Mouse (Mus musculus): Measurements from ENCODE around the gene Megf11. TPM values are rescaled to one million over a fixed set of nuclear protein-coding genes. Genes with fewer than 3 reads are reported as not detected.
A peak's percentile ranks its signal among the peaks of the same experiment; 100 is the strongest.

Gene Megf11
- polyA plus RNA-seq, 1 experiment from 2014 or later: 5.2 TPM

- Histone ChIP-seq H3K9me3 (replicated peaks) (no peaks in the 10 kb centered on the region), H3K9ac (no peak overlapping the region), H3K27me3 (peaks cover 20% of the 10 kb centered on the region), H3K36me3 (ENCODE audit: poor library complexity, severe bottlenecking) (no peaks in the 10 kb centered on the region), H3K4me1 (peaks cover 38% of the 10 kb centered on the region), H3K4me3 (no peak overlapping the region), H3K27ac (peak overlapping the region; percentile 35; the same call in 1 of the 2 replicates), H3K4me2 (no peak overlapping the region)
- 20% methylated on average over 5 of the region's 5 CpGs for WGBS
- peak; percentile 81 for ATAC-seq
Observed at GRCm38 (mm10) chr9:64621499-64622296, 236.3 kb downstream of the Megf11 start.

- Histone ChIP-seq H3K36me3 (ENCODE audit: poor library complexity, severe bottlenecking) (no peaks in the 10 kb centered on the region), H3K27me3 (peaks cover 12% of the 10 kb centered on the region), H3K9me3 (replicated peaks) (no peaks in the 10 kb centered on the region), H3K4me2 (no peak overlapping the region), H3K9ac (no peak overlapping the region), H3K27ac (no peak overlapping the region), H3K4me1 (peaks cover 38% of the 10 kb centered on the region), H3K4me3 (no peak overlapping the region)
- no peak for ATAC-seq
- 87% methylated on average over 4 of the region's 4 CpGs for WGBS
Observed at GRCm38 (mm10) chr9:64623361-64623760, 237.9 kb downstream of the Megf11 start.

GRCm38 (mm10) chr9:64624536-64624935, 239.1 kb downstream of the Megf11 start:
- peaks cover 9% of the 10 kb centered on the region for H3K27me3 ChIP-seq

GRCm38 (mm10) chr9:64629802-64630201, 244.4 kb downstream of the Megf11 start:
- Histone ChIP-seq H3K4me2 (no peak overlapping the region), H3K4me1 (peaks cover 11% of the 10 kb centered on the region), H3K9me3 (replicated peaks) (no peaks in the 10 kb centered on the region), H3K9ac (no peak overlapping the region), H3K27me3 (peaks cover 8% of the 10 kb centered on the region; the same call in 1 of the 2 replicates), H3K4me3 (no peak overlapping the region), H3K36me3 (ENCODE audit: poor library complexity, severe bottlenecking) (no peaks in the 10 kb centered on the region), H3K27ac (no peak overlapping the region)
- ATAC-seq: no peak
- 54% methylated on average over 1 of the region's 1 CpGs for WGBS

More at GRCm38 (mm10) chr9:64624536-64624935, 239.1 kb downstream of the Megf11 start:
- WGBS: 65% methylated on average over 8 of the region's 8 CpGs
- Histone ChIP-seq H3K4me3 (no peak overlapping the region), H3K4me2 (no peak overlapping the region), H3K36me3 (ENCODE audit: poor library complexity, severe bottlenecking) (no peaks in the 10 kb centered on the region), H3K4me1 (peaks cover 35% of the 10 kb centered on the region), H3K9me3 (replicated peaks) (no peaks in the 10 kb centered on the region), H3K27ac (no peak overlapping the region), H3K9ac (no peak overlapping the region)
- ATAC-seq: no peak

- Histone ChIP-seq H3K9me3 (replicated peaks) (no peaks in the 10 kb centered on the region), H3K4me3 (no peak overlapping the region), H3K27ac (no peak overlapping the region), H3K27me3 (peaks cover 25% of the 10 kb centered on the region), H3K9ac (no peak overlapping the region), H3K36me3 (ENCODE audit: poor library complexity, severe bottlenecking) (no peaks in the 10 kb centered on the region), H3K4me2 (no peak overlapping the region), H3K4me1 (peaks cover 22% of the 10 kb centered on the region)
- WGBS: 83% methylated on average over 3 of the region's 3 CpGs
- ATAC-seq: no peak
Observed at GRCm38 (mm10) chr9:64633169-64633568, 247.7 kb downstream of the Megf11 start.

GRCm38 (mm10) chr9:64636111-64636510, 250.7 kb downstream of the Megf11 start:
- H3K27me3 ChIP-seq: peaks cover 38% of the 10 kb centered on the region
- H3K4me3 ChIP-seq: no peak overlapping the region
- 50% methylated on average over 6 of the region's 6 CpGs for WGBS

GRCm38 (mm10) chr9:64636961-64637360, 251.5 kb downstream of the Megf11 start:
- H3K27me3 ChIP-seq: peaks cover 38% of the 10 kb centered on the region

More at GRCm38 (mm10) chr9:64636111-64636510, 250.7 kb downstream of the Megf11 start:
- Histone ChIP-seq H3K4me1 (peaks cover 30% of the 10 kb centered on the region), H3K9me3 (replicated peaks) (no peaks in the 10 kb centered on the region), H3K4me2 (no peak overlapping the region), H3K36me3 (ENCODE audit: poor library complexity, severe bottlenecking) (no peaks in the 10 kb centered on the region), H3K9ac (no peak overlapping the region), H3K27ac (no peak overlapping the region)
- ATAC-seq: no peak

GRCm38 (mm10) chr9:64638250-64638649, 252.8 kb downstream of the Megf11 start:
- no peak overlapping the region for H3K27ac ChIP-seq
- ATAC-seq: 0 out of 2 replicates have a peak, but pooled peaks have one; percentile 27
- H3K9me3 ChIP-seq (replicated peaks): no peaks in the 10 kb centered on the region
- H3K9ac ChIP-seq: 0 out of 2 replicates have a peak overlapping the region, but pooled peaks have one; percentile 2
- 3% methylated on average over 21 of the region's 22 CpGs for WGBS
- no peak overlapping the region; the same call in 1 of the 2 replicates for H3K4me3 ChIP-seq
- peak overlapping the region; percentile 50 for H3K4me2 ChIP-seq
- H3K4me1 ChIP-seq: peaks cover 30% of the 10 kb centered on the region
- no peaks in the 10 kb centered on the region for H3K36me3 ChIP-seq (ENCODE audit: poor library complexity, severe bottlenecking)
- H3K27me3 ChIP-seq: peaks cover 47% of the 10 kb centered on the region

More at GRCm38 (mm10) chr9:64636961-64637360, 251.5 kb downstream of the Megf11 start:
- H3K9ac ChIP-seq: no peak overlapping the region
- no peak overlapping the region for H3K27ac ChIP-seq
- H3K4me3 ChIP-seq: no peak overlapping the region
- H3K36me3 ChIP-seq (ENCODE audit: poor library complexity, severe bottlenecking): no peaks in the 10 kb centered on the region
- ATAC-seq: no peak
- 80% methylated on average over 2 of the region's 2 CpGs for WGBS
- H3K4me1 ChIP-seq: peaks cover 30% of the 10 kb centered on the region
- H3K9me3 ChIP-seq (replicated peaks): no peaks in the 10 kb centered on the region
- H3K4me2 ChIP-seq: no peak overlapping the region

- 0 out of 2 replicates have a peak, but pooled peaks have one; percentile 30 for ATAC-seq
- peaks cover 47% of the 10 kb centered on the region for H3K27me3 ChIP-seq
- no peak overlapping the region for H3K4me2 ChIP-seq
- no peaks in the 10 kb centered on the region for H3K36me3 ChIP-seq (ENCODE audit: poor library complexity, severe bottlenecking)
- H3K27ac ChIP-seq: no peak overlapping the region
- peaks cover 30% of the 10 kb centered on the region for H3K4me1 ChIP-seq
- no peaks in the 10 kb centered on the region for H3K9me3 ChIP-seq (replicated peaks)
- H3K4me3 ChIP-seq: no peak overlapping the region
- WGBS: 11% methylated on average over 5 of the region's 5 CpGs
- no peak overlapping the region for H3K9ac ChIP-seq
Observed at GRCm38 (mm10) chr9:64639664-64640063, 254.2 kb downstream of the Megf11 start.

GRCm38 (mm10) chr9:64644129-64644528, 258.7 kb downstream of the Megf11 start:
- H3K4me1 ChIP-seq: no peaks in the 10 kb centered on the region; the same call in 1 of the 2 replicates
- no peak overlapping the region for H3K4me3 ChIP-seq
- peaks cover 18% of the 10 kb centered on the region for H3K27me3 ChIP-seq
- no peak overlapping the region for H3K9ac ChIP-seq
- H3K9me3 ChIP-seq (replicated peaks): no peaks in the 10 kb centered on the region
- no peaks in the 10 kb centered on the region for H3K36me3 ChIP-seq (ENCODE audit: poor library complexity, severe bottlenecking)
- WGBS: 33% methylated on average over 7 of the region's 7 CpGs
- H3K4me2 ChIP-seq: no peak overlapping the region
- H3K27ac ChIP-seq: no peak overlapping the region
- ATAC-seq: no peak

- H3K4me1 ChIP-seq: no peaks in the 10 kb centered on the region; the same call in 1 of the 2 replicates
- ATAC-seq: no peak
- H3K4me3 ChIP-seq: no peak overlapping the region
- no peak overlapping the region for H3K27ac ChIP-seq
- H3K9me3 ChIP-seq (replicated peaks): no peaks in the 10 kb centered on the region
- WGBS: 92% methylated on average over 3 of the region's 3 CpGs
- H3K36me3 ChIP-seq (ENCODE audit: poor library complexity, severe bottlenecking): no peaks in the 10 kb centered on the region
- peaks cover 15% of the 10 kb centered on the region for H3K27me3 ChIP-seq
- H3K4me2 ChIP-seq: no peak overlapping the region
- H3K9ac ChIP-seq: no peak overlapping the region
Observed at GRCm38 (mm10) chr9:64645462-64645861, 260.0 kb downstream of the Megf11 start.

GRCm38 (mm10) chr9:64649393-64649792, 264.0 kb downstream of the Megf11 start:
- 62% methylated on average over 9 of the region's 9 CpGs for WGBS
- Histone ChIP-seq H3K4me2 (no peak overlapping the region), H3K27ac (no peak overlapping the region), H3K9ac (no peak overlapping the region), H3K4me1 (peaks cover under 1% of the 10 kb centered on the region; the same call in 1 of the 2 replicates), H3K36me3 (ENCODE audit: poor library complexity, severe bottlenecking) (no peaks in the 10 kb centered on the region), H3K9me3 (replicated peaks) (no peaks in the 10 kb centered on the region), H3K4me3 (no peak overlapping the region), H3K27me3 (no peaks in the 10 kb centered on the region)
- ATAC-seq: no peak

Measured in forebrain, embryonic 13.5 days (tissue).